Mouse (Mus musculus) embryonic facial prominence, embryonic 15.5 days (tissue): ENCODE results near the gene Lcn4. TPM values are rescaled to one million over a fixed set of nuclear protein-coding genes. Genes with fewer than 3 reads are reported as not detected.

Experiments
- polyA plus RNA-seq: library from polyadenylated mRNA; unstranded; fragments of >200 nt; fragmentation: Nextera tagmentation; extraction: Ambion mirVana; gene quantifications from 2 replicates; pipeline ENCODE4 v1.2.1, GENCODE M21; 2015

Gene Lcn4
- polyA plus RNA-seq, 1 experiment from 2014 or later = not detected

Other genes starting within 250 kb of the Lcn4 start
- 25.9 and 27.0 TPM in 2 replicates for gene Sec16a, start 226.1 kb downstream of the Lcn4 start, polyA plus RNA-seq
- gene Notch1, start 154.6 kb downstream of the Lcn4 start, polyA plus RNA-seq = 26.0 and 30.3 TPM in 2 replicates
- gene Egfl7, start 91.3 kb downstream of the Lcn4 start, polyA plus RNA-seq = 111 and 125 TPM in 2 replicates
- not detected in 2 replicates for gene Gm20532, start 84.6 kb downstream of the Lcn4 start, polyA plus RNA-seq
- gene Agpat2, start 66.9 kb downstream of the Lcn4 start, polyA plus RNA-seq = 31.7 and 32.2 TPM in 2 replicates
- gene Fam69b, start 42.8 kb downstream of the Lcn4 start, polyA plus RNA-seq = 44.0 and 48.6 TPM in 2 replicates
- not detected in 2 replicates for gene Abo, start 193.7 kb upstream of the Lcn4 start, polyA plus RNA-seq
- gene Surf6, start 231.6 kb upstream of the Lcn4 start, polyA plus RNA-seq = 28.4 and 28.8 TPM in 2 replicates
- 52.4 and 56.4 TPM in 2 replicates for gene Med22, start 239.4 kb upstream of the Lcn4 start, polyA plus RNA-seq
- 584 and 598 TPM in 2 replicates for gene Rpl7a, start 239.5 kb upstream of the Lcn4 start, polyA plus RNA-seq
- 38.2 TPM in 2 replicates for gene Surf2, start 245.1 kb upstream of the Lcn4 start, polyA plus RNA-seq
- 58.4 and 60.4 TPM in 2 replicates for gene Surf1, start 245.2 kb upstream of the Lcn4 start, polyA plus RNA-seq